Mouse (Mus musculus) heart, postnatal 36 days (tissue): ENCODE measurements around the gene Gjd3. TPM values are rescaled to one million over a fixed set of nuclear protein-coding genes. Genes with fewer than 3 reads are reported as not detected.
"Not testable (repeated sequence)": the region's sequence is repeated elsewhere in the genome, so short reads cannot be mapped to it uniquely, and the experiment has no call there.

ENCODE experiments used
- DNase-seq, 2 experiments: peaks; one replicate each; pipeline ENCODE4 v3.0.0; 2021 to 2022
- intact Hi-C: fragments of 180-260 bp; cut with DNase I; formaldehyde crosslinking; loops from one replicate; pipeline ENCODE4 v1.15.1; 2025
- total RNA-seq, 2 experiments: library from RNA; stranded (reverse); gene quantifications; 2 replicates each; pipeline ENCODE4 v1.2.3; 2021

Gene Gjd3
- total RNA-seq, 2 experiments from 2014 or later = 0.33 to 0.36 TPM

DNA sequence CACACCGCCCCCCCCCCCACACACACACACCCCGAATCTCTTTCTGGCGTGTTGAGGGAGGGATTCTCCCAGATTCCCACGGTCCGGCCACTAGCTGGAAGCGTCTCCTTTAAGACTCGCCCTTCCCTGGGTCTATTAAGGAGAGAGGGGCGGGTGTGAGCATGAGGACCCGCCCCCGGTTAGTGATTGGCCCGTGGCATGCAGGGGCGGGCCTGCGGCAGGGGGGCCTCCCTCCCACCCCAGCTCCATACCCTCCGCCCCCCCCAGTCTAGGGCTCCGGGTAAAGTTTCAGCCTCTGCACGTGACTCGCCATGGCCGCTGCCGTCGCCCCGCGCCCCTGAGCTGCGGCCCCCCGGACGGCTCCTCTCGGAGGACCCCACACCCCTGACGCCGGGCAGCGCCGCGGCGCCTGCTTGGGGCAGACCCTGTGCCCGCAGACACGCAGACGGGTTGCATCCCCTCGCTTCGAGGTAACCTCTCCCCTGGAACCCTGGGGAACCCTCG is 45.4 kb downstream of the Gjd3 start:
- peak; percentile 83 to 88 for DNase-seq
- intact Hi-C loops = no loop called here

DNA sequence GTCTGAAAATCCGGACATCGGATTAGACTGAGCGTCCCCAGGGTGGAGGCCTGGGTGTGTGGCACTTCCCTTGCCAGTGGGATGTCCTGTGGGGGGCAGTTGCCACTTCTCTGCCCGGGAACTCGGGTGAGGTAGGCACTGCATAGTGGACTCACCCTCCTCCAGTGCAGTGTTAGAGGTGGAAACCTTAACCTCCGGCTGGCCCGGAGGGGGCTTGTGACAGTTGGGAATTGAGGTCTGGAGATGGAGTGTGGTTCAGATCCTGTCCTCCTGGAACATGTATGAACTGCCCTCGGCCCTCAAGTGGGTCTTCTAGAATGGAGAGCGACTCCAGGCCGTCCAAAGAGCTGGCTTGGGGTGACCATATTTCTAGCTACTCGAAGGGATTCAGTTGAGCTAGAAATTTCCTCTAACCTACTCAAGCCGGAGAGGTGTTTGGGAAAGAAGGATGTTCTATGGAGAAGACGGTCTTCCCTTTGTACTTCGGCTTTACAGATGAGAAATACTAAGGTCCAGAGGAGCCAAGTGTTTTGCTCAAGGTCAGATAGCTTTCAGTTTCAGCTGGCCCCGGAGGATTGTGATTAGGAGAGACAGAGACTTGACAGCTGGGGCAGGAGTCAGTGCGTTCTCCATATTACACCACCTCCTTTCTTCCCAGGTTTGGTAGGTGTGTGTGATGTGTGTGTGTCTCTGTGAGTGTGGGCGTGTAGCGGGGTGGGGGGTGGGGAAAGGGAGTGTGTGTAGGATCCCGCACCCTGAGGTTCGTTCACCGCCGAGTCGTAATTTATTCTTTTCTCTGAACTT is 46.0 kb downstream of the Gjd3 start:
- intact Hi-C loops = no loop called here
- peak in 1 of 2 experiments; percentile 47 for DNase-seq

DNA sequence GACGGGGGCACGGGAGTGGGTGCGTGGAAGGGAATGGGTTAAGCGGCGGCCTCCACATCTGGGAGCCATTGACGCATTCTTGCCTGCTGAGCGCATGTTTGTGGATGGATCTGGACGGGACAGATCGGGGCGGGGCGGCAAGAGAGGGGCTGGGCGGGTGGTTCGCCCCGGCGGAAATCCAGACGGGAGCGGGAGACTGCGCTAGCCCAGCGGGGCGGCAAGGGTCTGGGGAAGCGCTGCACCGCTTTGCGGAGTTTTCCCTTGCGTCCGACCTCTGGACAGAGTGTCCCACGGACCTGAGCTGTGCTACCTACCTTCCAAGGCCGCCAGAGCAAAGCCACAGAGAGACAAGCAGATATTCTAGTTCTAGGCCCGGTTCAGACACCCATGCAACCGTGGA is 46.6 kb downstream of the Gjd3 start:
- intact Hi-C loops = no loop called here
- peak; percentile 79 to 82 for DNase-seq

DNA sequence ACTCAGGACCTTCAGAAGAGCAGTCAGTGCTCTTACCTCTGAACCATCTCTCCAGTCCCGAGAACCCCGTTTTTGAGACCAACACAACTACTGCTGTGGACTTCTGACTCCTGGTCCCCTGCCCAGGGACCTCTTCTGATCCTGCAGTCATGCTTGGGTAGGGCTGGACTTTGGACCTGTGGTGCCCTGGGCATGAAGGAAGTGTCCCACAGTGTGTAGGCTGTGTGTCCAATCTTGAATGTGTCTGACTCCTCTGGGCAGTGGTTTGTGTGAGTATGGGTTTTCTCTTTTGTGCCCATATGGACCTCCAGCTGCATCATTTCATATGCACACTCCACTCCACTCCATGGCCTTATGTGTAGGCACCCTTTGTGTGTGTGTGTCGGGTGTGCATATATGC is 47.7 kb downstream of the Gjd3 start:
- intact Hi-C loops = no loop called here

DNA sequence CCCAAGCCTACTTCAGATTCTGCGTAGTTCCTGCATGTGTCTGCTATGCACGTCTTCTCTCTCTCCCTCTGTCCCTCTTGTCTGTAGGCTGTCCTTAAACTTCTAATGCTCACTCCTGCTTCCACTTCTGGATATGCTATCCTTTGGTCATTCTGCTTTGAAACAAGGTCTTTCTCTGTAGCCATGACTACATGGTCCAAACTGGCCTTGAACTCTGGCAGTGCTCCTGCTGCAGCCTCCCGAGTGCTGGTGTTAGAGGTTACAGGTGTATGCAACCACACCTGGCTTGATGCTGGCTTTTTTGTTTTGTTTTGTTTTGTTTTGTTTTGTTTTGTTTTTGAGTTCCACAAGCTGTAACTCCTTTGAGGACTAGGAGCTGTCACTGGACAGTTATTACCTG is 48.4 kb downstream of the Gjd3 start:
- intact Hi-C loops = loop anchor here (5.0 kb wide), 1 partner anchor 108 kb away; the partner anchor contains the start of gene Igfbp4

More for the DNA sequence above, 47.7 kb downstream of the Gjd3 start:
- DNase-seq = peak in 1 of 2 experiments; percentile 2

DNA sequence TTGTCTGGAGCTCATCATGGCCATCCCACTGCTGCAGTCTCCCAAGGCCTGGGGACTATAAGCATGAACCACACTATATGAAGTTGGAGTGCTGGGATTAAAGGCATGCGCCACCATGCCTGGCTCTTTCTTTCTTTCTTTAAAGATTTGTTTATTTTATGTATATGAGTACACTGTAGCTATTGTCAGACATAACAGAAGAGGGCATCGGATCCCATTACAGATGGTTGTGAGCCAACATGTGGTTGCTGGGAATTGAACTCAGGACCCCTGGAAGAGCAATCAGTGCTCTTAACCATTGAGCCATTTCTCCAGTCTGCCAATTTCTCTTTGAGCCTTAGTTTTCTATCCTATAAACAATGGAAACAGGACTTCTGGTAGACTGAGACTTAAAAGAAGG is 49.0 kb downstream of the Gjd3 start:
- not testable (repeated sequence) for DNase-seq
- intact Hi-C loops = loop anchor here (1.0 to 5.0 kb wide), 2 partner anchors 38 to 108 kb away; partner anchors contain the start of gene Igfbp4

More for the DNA sequence above, 48.4 kb downstream of the Gjd3 start:
- DNase-seq = no peak

DNA sequence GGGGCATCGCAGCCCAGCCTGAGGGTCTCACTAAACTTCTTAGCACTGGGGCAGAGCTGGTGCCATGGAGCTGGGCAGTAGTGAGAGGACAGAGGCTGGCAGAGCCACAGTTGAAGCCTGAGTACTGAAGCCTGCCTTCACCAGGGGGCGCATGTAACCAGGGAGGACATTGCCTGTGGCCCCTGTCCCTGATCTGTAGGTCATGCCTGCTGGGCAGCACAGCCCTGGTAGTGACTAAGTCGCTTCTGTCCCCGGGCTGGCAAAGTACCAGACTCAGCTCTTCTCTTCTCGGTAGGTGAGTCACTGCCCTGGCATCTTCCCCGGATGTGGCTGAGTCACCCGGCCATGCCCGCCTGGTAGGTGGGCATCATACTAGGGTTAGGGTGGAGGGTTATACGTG is 49.7 kb downstream of the Gjd3 start:
- DNase-seq = peak; percentile 73 to 77
- intact Hi-C loops = loop anchor here (1.0 to 5.0 kb wide), 2 partner anchors 39 to 109 kb away; partner anchors contain the start of gene Igfbp4

DNA sequence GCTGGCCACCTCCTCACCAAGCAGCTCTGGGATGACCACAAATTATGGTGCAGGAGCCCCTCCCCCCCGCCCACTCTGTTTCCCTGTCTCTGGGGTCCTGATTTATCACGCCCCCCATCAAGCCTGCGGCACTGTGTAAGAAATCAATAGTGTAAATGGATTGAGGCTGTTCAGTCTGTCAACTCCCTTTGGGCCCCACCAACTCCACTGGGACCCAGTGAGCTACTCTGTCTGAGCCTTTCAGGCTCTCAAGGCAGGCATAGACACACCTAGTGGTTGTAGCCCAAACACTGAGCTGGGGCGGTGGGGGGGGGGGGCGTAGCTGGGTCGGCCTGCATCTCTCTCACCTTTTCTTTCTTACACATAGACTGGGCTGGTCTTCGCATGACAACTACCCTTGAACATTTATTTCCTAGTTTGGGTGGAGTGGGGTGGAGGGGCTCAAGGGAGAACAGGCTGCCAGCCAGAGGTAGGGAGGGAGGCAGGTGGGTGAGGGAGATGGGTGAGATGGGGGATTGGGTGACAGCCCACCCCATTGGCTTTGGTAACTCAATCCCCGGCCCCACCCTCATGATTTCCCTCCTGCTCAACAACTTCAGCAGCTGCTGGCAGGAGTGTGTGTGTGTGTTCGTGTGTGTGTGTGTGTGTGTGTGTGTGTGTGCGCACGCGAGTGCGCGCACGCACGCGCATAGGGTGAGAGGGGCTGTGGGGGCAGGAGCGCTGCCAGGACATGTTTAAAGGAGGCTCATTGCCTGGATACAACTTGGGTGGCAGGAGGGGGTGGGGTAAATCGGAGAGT is 50.3 kb downstream of the Gjd3 start:
- intact Hi-C loops = loop anchor here (1.0 to 5.0 kb wide), 2 partner anchors 40 to 110 kb away; partner anchors contain the start of gene Igfbp4
- peak in 1 of 2 experiments; percentile 16 for DNase-seq

Other genes with a start within 250 kb of the Gjd3 start
- 100 to 1,000 TPM; 100 to 111 TPM for gene Thra, start 242.4 kb downstream of the Gjd3 start, total RNA-seq
- gene Nr1d1, start 207.7 kb downstream of the Gjd3 start, total RNA-seq = 100 to 1,000 TPM; 104 to 107 TPM
- 10 to 100 TPM; 74.4 to 75.3 TPM for gene Msl1, start 187.5 kb downstream of the Gjd3 start, total RNA-seq
- 10 to 100 TPM; 26.1 to 26.2 TPM for gene Casc3, start 178.1 kb downstream of the Gjd3 start, total RNA-seq
- gene Rapgefl1, start 146.2 kb downstream of the Gjd3 start, total RNA-seq = under 1 TPM; 0.57 to 0.72 TPM
- gene Wipf2, start 119.4 kb downstream of the Gjd3 start, total RNA-seq = 10 to 100 TPM in 1 of 2 experiments, 1 to 10 TPM in 1; 8.1 to 10.2 TPM
- gene Cdc6, start 75.2 kb downstream of the Gjd3 start, total RNA-seq = under 1 TPM; 0.14 to 0.49 TPM
- 10 to 100 TPM; 10.5 to 13.6 TPM for gene Rara, start 55.2 kb downstream of the Gjd3 start, total RNA-seq
- gene Top2a, start 41.2 kb upstream of the Gjd3 start, total RNA-seq = 1 to 10 TPM; 3.9 to 4.6 TPM
- 10 to 100 TPM; 80.6 to 93.5 TPM for gene Igfbp4, start 58.2 kb upstream of the Gjd3 start, total RNA-seq
- under 1 TPM; 0.27 to 0.36 TPM for gene Tns4, start 106.3 kb upstream of the Gjd3 start, total RNA-seq
- under 1 TPM; 0.38 to 0.58 TPM for gene Ccr7, start 172.1 kb upstream of the Gjd3 start, total RNA-seq
- gene Smarce1, start 248.0 kb upstream of the Gjd3 start, total RNA-seq = 10 to 100 TPM; 42.9 to 47.8 TPM